17 mouse cellular contexts compared by ENCODE assay signal in the genomic region with DNA sequence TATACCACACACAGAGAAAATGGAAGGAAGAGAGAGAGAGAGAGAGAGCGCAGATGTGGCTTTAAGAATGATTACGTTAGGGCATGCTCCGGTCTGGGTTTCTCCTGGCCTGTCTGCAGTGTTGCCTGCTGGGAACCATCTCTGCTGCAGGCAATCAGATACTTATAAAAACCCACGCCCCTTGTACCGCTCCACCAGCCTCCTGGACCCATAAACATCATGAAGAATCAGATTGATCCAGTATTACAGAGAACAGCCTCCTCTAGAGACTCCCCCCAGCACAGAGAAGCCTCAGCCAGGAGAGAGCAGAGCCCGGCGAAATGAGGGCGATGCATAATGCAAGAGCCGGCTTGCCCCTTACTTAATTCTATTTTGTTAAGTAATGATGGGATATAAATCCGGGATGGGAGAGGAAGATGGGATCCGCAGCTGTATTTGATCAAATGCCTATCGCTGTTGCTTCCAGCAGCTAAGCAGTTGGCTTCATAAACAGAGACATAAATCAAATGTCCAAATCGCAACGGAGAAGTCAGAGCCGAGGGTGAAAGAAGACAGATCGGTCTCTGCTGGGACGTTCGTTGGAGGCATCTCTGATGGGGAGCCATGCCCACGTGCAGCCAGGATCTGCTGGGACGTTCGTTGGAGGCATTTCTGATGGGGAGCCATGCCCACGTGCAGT.
DNase-seq lines count a peak whose midpoint lies in the region; ATAC-seq and TF ChIP-seq lines count a peak whose summit lies in the region.
"Had no signal": no experiment of that assay in that cellular context is flagged by ENCODE, and none has a peak within 500 bp of the region (broad histone marks: within the 10 kb centered on the region; RNA-seq: fewer than 3 reads in every experiment).

No protein-coding gene starts in this region.

- peaks cover 2% of the 10 kb centered on the region; the same call in 1 of the 2 replicates for H3K27me3 ChIP-seq in kidney, embryonic 15.5 days
- H3K27me3 ChIP-seq in stomach, embryonic 14.5 days (ENCODE audit: control insufficient read depth, insufficient read depth, low read length), result no peaks in the 10 kb centered on the region
- H3K27me3 ChIP-seq in stomach, postnatal 0 days (ENCODE audit: control insufficient read depth, insufficient read depth, low read length), result no peaks in the 10 kb centered on the region
- H3K27me3 ChIP-seq in midbrain, embryonic 16.5 days (ENCODE audit: control insufficient read depth, insufficient read depth, low read depth, low read length), result no peaks in the 10 kb centered on the region
- H3K27me3 ChIP-seq: embryonic facial prominence, embryonic 15.5 days; forebrain, embryonic 12.5 days; liver, embryonic 15.5 days had no signal

- ATAC-seq in kidney, embryonic 15.5 days (replicated peaks; ENCODE audit: low FRiP score), result peak; percentile 74; the same call in 1 of the 2 replicates
- ATAC-seq in stomach, embryonic 14.5 days (ENCODE audit: insufficient number of reproducible peaks, insufficient read depth, low FRiP score, low read depth), result peak; percentile 42; the same call in 1 of the 2 replicates
- no peak for ATAC-seq in stomach, postnatal 0 days (ENCODE audit: low FRiP score, low TSS enrichment)
- ATAC-seq in midbrain, embryonic 16.5 days, result peak; percentile 49; the same call in 1 of the 2 replicates

- H3K4me1 ChIP-seq in kidney, embryonic 15.5 days, result peaks cover 27% of the 10 kb centered on the region
- peaks cover 13% of the 10 kb centered on the region; the same call in 1 of the 2 replicates for H3K4me1 ChIP-seq in stomach, embryonic 14.5 days (ENCODE audit: control insufficient read depth, insufficient read depth, low read length)
- H3K4me1 ChIP-seq in stomach, postnatal 0 days (replicated peaks; ENCODE audit: control insufficient read depth, insufficient read depth), result no peaks in the 10 kb centered on the region
- H3K4me1 ChIP-seq in midbrain, embryonic 16.5 days (ENCODE audit: control insufficient read depth, insufficient read depth, low read length), result peaks cover 11% of the 10 kb centered on the region; the same call in 1 of the 2 replicates
- H3K4me1 ChIP-seq: embryonic facial prominence, embryonic 15.5 days; liver, embryonic 15.5 days had no signal

- no peak for DNase-seq in kidney, adult 8-10 months
- no peak for DNase-seq in stomach, postnatal 0 days (ENCODE audit: low spot score)
- DNase-seq in heart, postnatal 10 days, result no peak
- DNase-seq in gastrocnemius, postnatal 14 days, result no peak
- DNase-seq in adrenal gland, postnatal 4 days (ENCODE audit: low spot score in 2 of 2), result no peak
- DNase-seq: adrenal gland, postnatal 10 days; cerebellum, postnatal 36 days; heart, adult 18-20 months; kidney, adult 18-20 months; right cerebral cortex, adult 18-20 months; spleen, adult 18-20 months had no signal

- intact Hi-C loops in heart, postnatal 10 days (cut with DNase I), result no loop called here
- intact Hi-C loops in gastrocnemius, postnatal 14 days (cut with DNase I; ENCODE audit: low total_unique reads), result no loop called here

- H3K4me2 ChIP-seq in kidney, embryonic 15.5 days, result peak overlapping the region; percentile 12; the same call in 1 of the 2 replicates
- H3K4me2 ChIP-seq in stomach, embryonic 14.5 days (replicated peaks; ENCODE audit: low read depth, low read length), result no peak overlapping the region
- H3K4me2 ChIP-seq in stomach, postnatal 0 days (replicated peaks; ENCODE audit: low read depth), result no peak overlapping the region
- H3K4me2 ChIP-seq in midbrain, embryonic 16.5 days (ENCODE audit: low read length), result no peak overlapping the region
- H3K4me2 ChIP-seq: embryonic facial prominence, embryonic 15.5 days; forebrain, embryonic 12.5 days; liver, embryonic 15.5 days had no signal

- WGBS in kidney, embryonic 15.5 days, result 28% methylated on average over 22 of the region's 22 CpGs
- 33% methylated on average over 22 of the region's 22 CpGs for WGBS in stomach, embryonic 14.5 days
- WGBS in stomach, postnatal 0 days, result 43% methylated on average over 22 of the region's 22 CpGs
- WGBS in midbrain, embryonic 16.5 days, result 66% methylated on average over 22 of the region's 22 CpGs

- TF ChIP-seq CTCF in stomach, postnatal 0 days (IDR thresholded peaks at IDR 0.05; ENCODE audit: low read depth), result no peak

- H3K27ac ChIP-seq in kidney, embryonic 15.5 days, result peak overlapping the region; percentile 61; the same call in 1 of the 2 replicates
- H3K27ac ChIP-seq in stomach, embryonic 14.5 days (ENCODE audit: low read length), result peak overlapping the region; percentile 24; the same call in 1 of the 2 replicates
- no peak overlapping the region for H3K27ac ChIP-seq in stomach, postnatal 0 days (replicated peaks)
- 0 out of 2 replicates have a peak overlapping the region, but pooled peaks have one; percentile 8 for H3K27ac ChIP-seq in midbrain, embryonic 16.5 days (ENCODE audit: low read length)
- H3K27ac ChIP-seq: embryonic facial prominence, embryonic 15.5 days; forebrain, embryonic 12.5 days; liver, embryonic 15.5 days had no signal

- no peaks in the 10 kb centered on the region for H3K36me3 ChIP-seq in kidney, embryonic 15.5 days
- no peaks in the 10 kb centered on the region for H3K36me3 ChIP-seq in stomach, embryonic 14.5 days (ENCODE audit: control insufficient read depth, insufficient read depth, low read length)
- no peaks in the 10 kb centered on the region for H3K36me3 ChIP-seq in stomach, postnatal 0 days (ENCODE audit: control insufficient read depth, insufficient read depth, low read length)
- no peaks in the 10 kb centered on the region for H3K36me3 ChIP-seq in midbrain, embryonic 16.5 days (ENCODE audit: control insufficient read depth, insufficient read depth, low read length)
- H3K36me3 ChIP-seq: embryonic facial prominence, embryonic 15.5 days; forebrain, embryonic 12.5 days; liver, embryonic 15.5 days had no signal

- no peaks in the 10 kb centered on the region for H3K9me3 ChIP-seq in kidney, embryonic 15.5 days (replicated peaks)
- H3K9me3 ChIP-seq in stomach, embryonic 14.5 days (ENCODE audit: control insufficient read depth, low read depth, low read length), result no peaks in the 10 kb centered on the region
- H3K9me3 ChIP-seq in stomach, postnatal 0 days (ENCODE audit: control insufficient read depth, low read length), result no peaks in the 10 kb centered on the region
- H3K9me3 ChIP-seq in midbrain, embryonic 16.5 days (replicated peaks; ENCODE audit: control insufficient read depth, low read length, poor library complexity, severe bottlenecking), result no peaks in the 10 kb centered on the region
- H3K9me3 ChIP-seq: embryonic facial prominence, embryonic 15.5 days; forebrain, embryonic 12.5 days; liver, embryonic 15.5 days had no signal

- no peak overlapping the region for H3K9ac ChIP-seq in kidney, embryonic 15.5 days
- no peak overlapping the region for H3K9ac ChIP-seq in stomach, embryonic 14.5 days (replicated peaks; ENCODE audit: low read depth, low read length)
- no peak overlapping the region for H3K9ac ChIP-seq in stomach, postnatal 0 days (ENCODE audit: low read length)
- no peak overlapping the region for H3K9ac ChIP-seq in midbrain, embryonic 16.5 days (ENCODE audit: low read depth, low read length)
- H3K9ac ChIP-seq: embryonic facial prominence, embryonic 15.5 days; forebrain, embryonic 12.5 days; liver, embryonic 15.5 days had no signal

- no peak overlapping the region for H3K4me3 ChIP-seq in kidney, embryonic 15.5 days (replicated peaks)
- no peak overlapping the region for H3K4me3 ChIP-seq in stomach, embryonic 14.5 days (ENCODE audit: low read depth, low read length)
- H3K4me3 ChIP-seq in stomach, postnatal 0 days (ENCODE audit: low read depth, low read length), result no peak overlapping the region
- H3K4me3 ChIP-seq in midbrain, embryonic 16.5 days (ENCODE audit: low read depth, low read length), result no peak overlapping the region
- H3K4me3 ChIP-seq: embryonic facial prominence, embryonic 15.5 days; forebrain, embryonic 12.5 days; liver, embryonic 15.5 days had no signal

- no peak for TF ChIP-seq EP300 in stomach, postnatal 0 days (optimal IDR thresholded peaks at IDR 0.05)
